Mouse (Mus musculus): ENCODE measurements around the gene Ehbp1.

DNA sequence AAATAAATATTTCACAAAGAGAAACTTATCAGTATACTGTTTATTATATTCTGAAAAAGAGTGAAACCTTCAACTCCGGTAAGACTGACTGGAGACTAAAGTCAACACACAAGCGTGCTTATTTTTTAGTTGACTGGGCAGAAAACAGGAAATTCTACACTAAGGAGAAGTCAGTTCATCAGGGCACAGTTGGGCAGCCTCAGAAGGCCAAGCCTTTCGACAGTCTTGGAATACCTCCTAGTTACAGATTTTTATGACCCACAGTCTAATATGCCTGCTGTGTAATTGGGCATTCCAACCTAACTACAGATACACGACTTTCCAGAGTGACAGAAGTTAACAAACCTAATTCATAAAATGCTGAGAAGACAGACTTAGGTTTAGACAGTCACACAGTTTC, 145.3 kb downstream of the Ehbp1 start:
- no peak for TF ChIP-seq CTCF (conservative IDR thresholded peaks at IDR 0.05; ENCODE audit: insufficient read depth, insufficient read length, low read depth, low read length)
- no peak for TF ChIP-seq POLR2A (IDR thresholded peaks at IDR 0.05; ENCODE audit: low read depth, low read length)

Measured in kidney, adult 2 months (tissue).